Mouse (Mus musculus) stomach, embryonic 15.5 days (tissue): Measurements from ENCODE around the gene Arid3a. TPM values are rescaled to one million over a fixed set of nuclear protein-coding genes. Genes with fewer than 3 reads are reported as not detected.

Experiments
- ATAC-seq: fragments of 200-750 bp; cut with Nextera tagmentation; 2 replicates; pipeline ENCODE4 v1.8.0; 2017; ENCODE audit warnings: low read depth, moderate number of reproducible peaks, moderate TSS enrichment; ENCODE audit not compliant: insufficient read depth, low FRiP score
- H3K27ac ChIP-seq: fragments of 300-500 bp; sonication (generic); 2 replicates; pipeline ENCODE4 v1.5.1; 2015; ENCODE audit warnings: mild to moderate bottlenecking, inconsistent platforms
- H3K27me3 ChIP-seq: fragments of 300-500 bp; sonication (generic); replicated peaks from 2 replicates; pipeline ENCODE4 v1.6.1; 2015; ENCODE audit warnings: inconsistent platforms
- H3K36me3 ChIP-seq: fragments of 300-500 bp; sonication (generic); 2 replicates; pipeline ENCODE4 v1.6.1; 2015; ENCODE audit warnings: inconsistent platforms
- H3K4me1 ChIP-seq: fragments of 300-500 bp; sonication (generic); 2 replicates; pipeline ENCODE4 v1.6.1; 2015; ENCODE audit warnings: inconsistent platforms
- H3K4me2 ChIP-seq: fragments of 300-500 bp; sonication (generic); 2 replicates; pipeline ENCODE4 v1.6.1; 2015; ENCODE audit warnings: mild to moderate bottlenecking, inconsistent platforms
- H3K4me3 ChIP-seq: fragments of 300-500 bp; sonication (generic); replicated peaks from 2 replicates; pipeline ENCODE4 v1.5.1; 2015; ENCODE audit warnings: inconsistent platforms
- H3K9ac ChIP-seq: fragments of 300-500 bp; sonication (generic); 2 replicates; pipeline ENCODE4 v1.6.1; 2015; ENCODE audit warnings: inconsistent platforms
- H3K9me3 ChIP-seq: fragments of 300-500 bp; sonication (generic); 2 replicates; pipeline ENCODE4 v1.6.1; 2016; ENCODE audit warnings: inconsistent platforms
- WGBS: fragments of 180-500 bp; shearing (Covaris S2); methylation state at CpG from one replicate; pipeline ENCODE4 v1.1.7; 2015; 5-methylcytosine and 5-hydroxymethylcytosine counted together
- polyA plus RNA-seq: library from polyadenylated mRNA; unstranded; fragments of >200 nt; fragmentation: Nextera tagmentation; extraction: Ambion mirVana; gene quantifications from 2 replicates; pipeline ENCODE4 v1.2.1, GENCODE M21; 2015

Gene Arid3a
- polyA plus RNA-seq, 1 experiment from 2014 or later, result 10.0 TPM

- Histone ChIP-seq H3K9me3 (no peaks in the 10 kb centered on the region; the same call in 1 of the 2 replicates), H3K36me3 (peaks cover 44% of the 10 kb centered on the region), H3K4me2 (no peak overlapping the region), H3K27ac (no peak overlapping the region), H3K4me1 (peaks cover 2% of the 10 kb centered on the region; the same call in 1 of the 2 replicates), H3K4me3 (no peak overlapping the region), H3K27me3 (peaks cover 11% of the 10 kb centered on the region; the same call in 1 of the 2 replicates), H3K9ac (no peak overlapping the region)
- ATAC-seq, result no peak
- 85% methylated on average over 28 of the region's 28 CpGs for WGBS
These were observed 49.4 kb downstream of the Arid3a start for GRCm38 (mm10) chr10:79976071-79976721.

GRCm38 (mm10) chr10:79976722-79977107 is 49.9 kb downstream of the Arid3a start:
- 75% methylated on average over 34 of the region's 36 CpGs for WGBS

DNA sequence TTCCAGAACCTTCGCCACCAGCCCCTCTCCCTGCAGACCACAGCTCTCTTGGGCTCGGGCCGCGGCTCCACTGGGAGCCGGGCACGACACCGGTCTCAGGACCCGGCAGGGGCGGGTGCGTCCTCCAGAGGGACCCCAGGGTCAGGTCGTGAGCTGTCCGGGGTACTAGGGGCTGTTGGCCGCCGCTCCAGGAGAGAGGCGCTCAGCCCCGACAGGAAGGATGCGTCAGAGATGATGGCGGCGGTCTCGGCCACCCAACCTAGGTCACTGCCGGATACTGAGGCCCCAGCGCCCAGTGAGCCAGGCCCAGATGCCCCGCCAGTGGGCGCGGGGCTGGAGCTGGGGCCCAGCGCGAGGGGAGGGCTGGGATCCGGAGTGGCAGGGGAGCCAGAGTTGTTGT is 50.5 kb downstream of the Arid3a start:
- Histone ChIP-seq H3K27ac (no peak overlapping the region), H3K9ac (no peak overlapping the region), H3K4me1 (peaks cover under 1% of the 10 kb centered on the region), H3K9me3 (no peaks in the 10 kb centered on the region; the same call in 1 of the 2 replicates), H3K27me3 (peaks cover under 1% of the 10 kb centered on the region; the same call in 1 of the 2 replicates), H3K36me3 (peaks cover 48% of the 10 kb centered on the region), H3K4me2 (no peak overlapping the region), H3K4me3 (no peak overlapping the region)
- no peak for ATAC-seq
- WGBS, result 90% methylated on average over 28 of the region's 28 CpGs

More at GRCm38 (mm10) chr10:79976722-79977107, 49.9 kb downstream of the Arid3a start:
- no peaks in the 10 kb centered on the region; the same call in 1 of the 2 replicates for H3K9me3 ChIP-seq
- H3K27me3 ChIP-seq, result peaks cover 7% of the 10 kb centered on the region; the same call in 1 of the 2 replicates
- no peak overlapping the region for H3K4me2 ChIP-seq
- ATAC-seq, result no peak
- H3K4me3 ChIP-seq, result no peak overlapping the region
- no peaks in the 10 kb centered on the region for H3K4me1 ChIP-seq
- no peak overlapping the region for H3K27ac ChIP-seq
- peaks cover 48% of the 10 kb centered on the region for H3K36me3 ChIP-seq
- no peak overlapping the region for H3K9ac ChIP-seq

- H3K4me3 ChIP-seq, result no peak overlapping the region
- no peak overlapping the region for H3K27ac ChIP-seq
- WGBS, result 96% methylated on average over 21 of the region's 21 CpGs
- peaks cover 48% of the 10 kb centered on the region for H3K36me3 ChIP-seq
- no peak for ATAC-seq
- no peak overlapping the region for H3K9ac ChIP-seq
- H3K27me3 ChIP-seq, result no peaks in the 10 kb centered on the region; the same call in 1 of the 2 replicates
- peaks cover 8% of the 10 kb centered on the region for H3K4me1 ChIP-seq
- no peaks in the 10 kb centered on the region; the same call in 1 of the 2 replicates for H3K9me3 ChIP-seq
- H3K4me2 ChIP-seq, result no peak overlapping the region
These were observed 51.2 kb downstream of the Arid3a start for GRCm38 (mm10) chr10:79978061-79978460.

- no peak for ATAC-seq
- WGBS, result 94% methylated on average over 22 of the region's 22 CpGs
- Histone ChIP-seq H3K27ac (no peak overlapping the region), H3K27me3 (no peaks in the 10 kb centered on the region), H3K4me1 (peaks cover 14% of the 10 kb centered on the region), H3K9me3 (no peaks in the 10 kb centered on the region; the same call in 1 of the 2 replicates), H3K9ac (no peak overlapping the region), H3K4me3 (no peak overlapping the region), H3K4me2 (no peak overlapping the region), H3K36me3 (peaks cover 45% of the 10 kb centered on the region)
These were observed 52.7 kb downstream of the Arid3a start for GRCm38 (mm10) chr10:79979401-79980155.

GRCm38 (mm10) chr10:79983205-79983604 is 56.4 kb downstream of the Arid3a start:
- Histone ChIP-seq H3K4me3 (peak overlapping the region; percentile 73), H3K9me3 (no peaks in the 10 kb centered on the region), H3K4me1 (peaks cover 39% of the 10 kb centered on the region), H3K27me3 (no peaks in the 10 kb centered on the region), H3K27ac (peak overlapping the region; percentile 99; the same call in 1 of the 2 replicates), H3K4me2 (peak overlapping the region; percentile 85), H3K9ac (peak overlapping the region; percentile 84), H3K36me3 (peaks cover 17% of the 10 kb centered on the region)
- ATAC-seq, result no peak
- WGBS, result 77% methylated on average over 5 of the region's 5 CpGs

- Histone ChIP-seq H3K4me2 (peak overlapping the region; percentile 85), H3K9me3 (no peaks in the 10 kb centered on the region), H3K27me3 (no peaks in the 10 kb centered on the region), H3K36me3 (peaks cover 12% of the 10 kb centered on the region), H3K27ac (peak overlapping the region; percentile 99), H3K4me3 (peak overlapping the region; percentile 73), H3K4me1 (peaks cover 39% of the 10 kb centered on the region), H3K9ac (peak overlapping the region; percentile 84)
- ATAC-seq, result no peak
- under 1% methylated on average over 21 of the region's 21 CpGs for WGBS
These were observed 56.8 kb downstream of the Arid3a start for GRCm38 (mm10) chr10:79983670-79984069.

GRCm38 (mm10) chr10:79984195-79984816 is 57.5 kb downstream of the Arid3a start, which contains the start of gene Tmem259:
Gene Tmem259, minus strand, starts transcription at chr10:79984330.
- Histone ChIP-seq H3K9me3 (no peaks in the 10 kb centered on the region), H3K27me3 (no peaks in the 10 kb centered on the region), H3K9ac (peak within 1 kb of the TSS; percentile 84), H3K4me1 (peaks cover 41% of the 10 kb centered on the region), H3K27ac (peak within 1 kb of the TSS; percentile 99), H3K4me3 (peak within 1 kb of the TSS; percentile 73), H3K4me2 (peak within 1 kb of the TSS; percentile 85), H3K36me3 (peaks cover 6% of the 10 kb centered on the region)
- peak; percentile 74 for ATAC-seq
- WGBS, result under 1% methylated on average over 49 of the region's 49 CpGs

- peaks cover 4% of the 10 kb centered on the region; the same call in 1 of the 2 replicates for H3K36me3 ChIP-seq
- peak overlapping the region; percentile 73 for H3K4me3 ChIP-seq
- peak overlapping the region; percentile 99 for H3K27ac ChIP-seq
- peak overlapping the region; percentile 55 for H3K9ac ChIP-seq
- peaks cover 46% of the 10 kb centered on the region for H3K4me1 ChIP-seq
- WGBS, result under 1% methylated on average over 22 of the region's 22 CpGs
- ATAC-seq, result peak; percentile 91
- no peaks in the 10 kb centered on the region for H3K27me3 ChIP-seq
- H3K4me2 ChIP-seq, result peak overlapping the region; percentile 85
- H3K9me3 ChIP-seq, result no peaks in the 10 kb centered on the region
These were observed 58.0 kb downstream of the Arid3a start for GRCm38 (mm10) chr10:79984871-79985270.

- H3K4me2 ChIP-seq, result peak overlapping the region; percentile 85
- peaks cover 4% of the 10 kb centered on the region; the same call in 1 of the 2 replicates for H3K36me3 ChIP-seq
- peaks cover 49% of the 10 kb centered on the region for H3K4me1 ChIP-seq
- peak overlapping the region; percentile 99 for H3K27ac ChIP-seq
- no peaks in the 10 kb centered on the region for H3K9me3 ChIP-seq
- ATAC-seq, result no peak
- H3K27me3 ChIP-seq, result no peaks in the 10 kb centered on the region
- peak overlapping the region; percentile 73 for H3K4me3 ChIP-seq
- peak overlapping the region; percentile 55 for H3K9ac ChIP-seq
- 2% methylated on average over 35 of the region's 35 CpGs for WGBS
These were observed 58.7 kb downstream of the Arid3a start for GRCm38 (mm10) chr10:79985334-79986231.
